Mouse (Mus musculus): ENCODE data around the gene Lrrc55.

DNA sequence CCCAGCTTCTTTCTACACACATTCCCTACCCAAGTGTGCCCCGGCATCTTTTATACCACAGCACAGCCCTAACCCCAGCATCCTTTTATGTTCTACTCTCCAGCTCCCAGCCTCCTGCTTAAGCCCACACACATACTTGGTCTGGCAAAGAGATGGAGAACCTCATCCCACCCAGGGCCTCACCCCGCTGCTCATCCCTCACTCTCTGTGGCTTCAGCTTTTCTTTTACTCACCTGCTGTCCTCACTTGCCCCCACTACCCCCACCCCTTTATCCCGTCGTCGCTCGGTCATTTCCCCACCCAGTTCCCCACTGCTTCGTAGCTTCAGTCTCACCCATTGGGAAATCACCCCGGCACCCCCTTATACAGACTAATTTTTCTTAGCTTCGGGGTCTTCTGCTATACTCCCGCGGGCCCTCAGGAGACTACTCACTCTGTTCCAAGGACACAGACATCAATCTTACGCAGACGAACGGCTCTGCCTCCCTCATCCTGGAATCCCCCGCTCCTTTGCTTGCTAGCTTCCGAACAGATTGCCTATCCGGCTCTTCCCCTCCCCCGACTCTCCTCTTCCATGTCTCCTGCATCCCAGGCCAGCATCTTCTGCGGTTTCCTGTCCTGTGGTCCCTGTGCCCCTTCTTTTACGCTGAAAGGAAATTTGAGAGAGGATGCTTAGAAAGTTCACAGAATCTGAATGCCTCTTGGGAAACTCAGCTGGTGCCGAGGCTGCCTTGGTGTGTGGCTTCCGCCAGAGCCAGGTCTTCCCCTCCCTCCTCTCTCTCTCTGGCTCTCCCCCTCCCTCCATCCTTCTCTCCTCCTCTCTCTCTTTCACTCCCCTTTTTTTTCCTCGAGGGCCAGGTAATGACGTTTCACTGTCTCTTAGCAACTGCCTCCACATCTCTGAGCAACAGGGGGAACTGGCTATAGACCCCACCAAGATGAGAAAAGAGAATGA, 1.3 kb upstream of the Lrrc55 start:
- TF ChIP-seq CTCF (conservative IDR thresholded peaks at IDR 0.05; ENCODE audit: low read length) (no peak), POU5F1 (IDR thresholded peaks at IDR 0.05; ENCODE audit: borderline replicate concordance, low read length) (no peak), NANOG (IDR thresholded peaks at IDR 0.05; ENCODE audit: borderline replicate concordance, low read length) (no peak)
